24 mouse cellular contexts compared by ENCODE assay signal in genomic region chr7:49143966-49144365, GRCm38 (mm10).
DNase-seq lines count a peak whose midpoint lies in the region; ATAC-seq lines count a peak whose summit lies in the region.
"Had no signal": no experiment of that assay in that cellular context is flagged by ENCODE, and none has a peak within 500 bp of the region (broad histone marks: within the 10 kb centered on the region; RNA-seq: fewer than 3 reads in every experiment).

No protein-coding gene starts in this region.

- peak; percentile 33 for DNase-seq in forebrain, embryonic 14.5 days (ENCODE audit: low spot score)
- DNase-seq in forebrain, embryonic 11.5 days (ENCODE audit: low spot score): no peak
- DNase-seq in heart, embryonic 10.5 days (ENCODE audit: low spot score): no peak
- DNase-seq in heart, adult 18-20 months: no peak
- DNase-seq in neural tube, embryonic 11.5 days (ENCODE audit: low spot score): peak; percentile 6
- no peak for DNase-seq in gastrocnemius, adult 18-20 months (ENCODE audit: low spot score)
- DNase-seq: adrenal gland, adult 2 months; adrenal gland, postnatal 14 days; B cell, adult 2 months; cerebellum, adult 11-12 months; cerebellum, adult 8-10 months; cerebellum, postnatal 36 days; embryo, embryonic 11 days; gastrocnemius, postnatal 25 days; heart, adult 2 months had no signal

- WGBS in forebrain, embryonic 14.5 days: 61% methylated on average over 7 of the region's 7 CpGs
- 86% methylated on average over 7 of the region's 7 CpGs for WGBS in forebrain, embryonic 11.5 days
- WGBS in heart, embryonic 10.5 days: 78% methylated on average over 7 of the region's 7 CpGs
- WGBS in neural tube, embryonic 11.5 days: 81% methylated on average over 7 of the region's 7 CpGs
- WGBS in neural tube, embryonic 15.5 days: 60% methylated on average over 7 of the region's 7 CpGs

- no peak overlapping the region for H3K4me3 ChIP-seq in forebrain, embryonic 14.5 days (ENCODE audit: low read depth, low read length)
- no peak overlapping the region for H3K4me3 ChIP-seq in forebrain, embryonic 11.5 days (ENCODE audit: low read depth, low read length)
- H3K4me3 ChIP-seq in heart, embryonic 10.5 days: no peak overlapping the region
- no peak overlapping the region for H3K4me3 ChIP-seq in neural tube, embryonic 11.5 days (ENCODE audit: low read depth, low read length)
- H3K4me3 ChIP-seq in neural tube, embryonic 15.5 days (replicated peaks): no peak overlapping the region
- H3K4me3 ChIP-seq: embryonic facial prominence, embryonic 10.5 days; embryonic facial prominence, embryonic 13.5 days; erythroblast, embryonic 14.5 days; heart, adult 2 months; hindbrain, embryonic 12.5 days; hindbrain, embryonic 15.5 days had no signal

- ATAC-seq in forebrain, embryonic 14.5 days: peak; percentile 58
- ATAC-seq in forebrain, embryonic 11.5 days (replicated peaks; ENCODE audit: low FRiP score): no peak
- ATAC-seq in neural tube, embryonic 11.5 days (ENCODE audit: insufficient read depth, low FRiP score, low TSS enrichment): no peak
- no peak for ATAC-seq in neural tube, embryonic 15.5 days (ENCODE audit: low FRiP score)
- ATAC-seq: intestine, postnatal 0 days had no signal

- H3K4me2 ChIP-seq in forebrain, embryonic 14.5 days (ENCODE audit: low read length): no peak overlapping the region
- no peak overlapping the region for H3K4me2 ChIP-seq in forebrain, embryonic 11.5 days (ENCODE audit: low read depth, low read length, severe bottlenecking)
- H3K4me2 ChIP-seq in neural tube, embryonic 11.5 days (ENCODE audit: low read depth): no peak overlapping the region
- H3K4me2 ChIP-seq in neural tube, embryonic 15.5 days: no peak overlapping the region
- H3K4me2 ChIP-seq: embryonic facial prominence, embryonic 13.5 days; heart, embryonic 11.5 days; hindbrain, embryonic 12.5 days; hindbrain, embryonic 15.5 days had no signal

- H3K36me3 ChIP-seq in forebrain, embryonic 14.5 days (ENCODE audit: control insufficient read depth, insufficient read depth, low read length): no peaks in the 10 kb centered on the region
- H3K36me3 ChIP-seq in forebrain, embryonic 11.5 days (ENCODE audit: control insufficient read depth, insufficient read depth, low read length): no peaks in the 10 kb centered on the region
- no peaks in the 10 kb centered on the region for H3K36me3 ChIP-seq in heart, embryonic 10.5 days
- no peaks in the 10 kb centered on the region for H3K36me3 ChIP-seq in neural tube, embryonic 11.5 days (ENCODE audit: control insufficient read depth, insufficient read depth, low read length)
- no peaks in the 10 kb centered on the region for H3K36me3 ChIP-seq in neural tube, embryonic 15.5 days
- H3K36me3 ChIP-seq: embryonic facial prominence, embryonic 10.5 days; embryonic facial prominence, embryonic 13.5 days; G1E; hindbrain, embryonic 12.5 days; hindbrain, embryonic 15.5 days had no signal

- H3K27me3 ChIP-seq in forebrain, embryonic 14.5 days (replicated peaks; ENCODE audit: control insufficient read depth, insufficient read depth, low read length): no peaks in the 10 kb centered on the region
- no peaks in the 10 kb centered on the region for H3K27me3 ChIP-seq in forebrain, embryonic 11.5 days (ENCODE audit: control insufficient read depth, insufficient read depth, low read length)
- H3K27me3 ChIP-seq in heart, embryonic 10.5 days (ENCODE audit: insufficient read depth, poor library complexity, severe bottlenecking): no peaks in the 10 kb centered on the region
- H3K27me3 ChIP-seq in neural tube, embryonic 11.5 days (ENCODE audit: control insufficient read depth, insufficient read depth, low read length): no peaks in the 10 kb centered on the region
- no peaks in the 10 kb centered on the region for H3K27me3 ChIP-seq in neural tube, embryonic 15.5 days (replicated peaks)
- H3K27me3 ChIP-seq: embryonic facial prominence, embryonic 13.5 days; hindbrain, embryonic 12.5 days; hindbrain, embryonic 15.5 days had no signal

- H3K9me3 ChIP-seq in forebrain, embryonic 14.5 days (replicated peaks; ENCODE audit: control insufficient read depth, low read length): no peaks in the 10 kb centered on the region
- H3K9me3 ChIP-seq in forebrain, embryonic 11.5 days (ENCODE audit: control insufficient read depth, low read length): no peaks in the 10 kb centered on the region; the same call in 1 of the 2 replicates
- H3K9me3 ChIP-seq in heart, embryonic 10.5 days: no peaks in the 10 kb centered on the region
- no peaks in the 10 kb centered on the region for H3K9me3 ChIP-seq in neural tube, embryonic 11.5 days (ENCODE audit: control insufficient read depth, low read length)
- no peaks in the 10 kb centered on the region for H3K9me3 ChIP-seq in neural tube, embryonic 15.5 days (replicated peaks)
- H3K9me3 ChIP-seq: embryonic facial prominence, embryonic 10.5 days; embryonic facial prominence, embryonic 13.5 days; hindbrain, embryonic 12.5 days; hindbrain, embryonic 15.5 days had no signal

- H3K4me1 ChIP-seq in forebrain, embryonic 14.5 days (ENCODE audit: control insufficient read depth, insufficient read depth, low read length): peaks cover 8% of the 10 kb centered on the region
- H3K4me1 ChIP-seq in forebrain, embryonic 11.5 days (replicated peaks; ENCODE audit: control insufficient read depth, insufficient read depth, low read length): peaks cover 2% of the 10 kb centered on the region; the same call in 1 of the 2 replicates
- peaks cover 19% of the 10 kb centered on the region for H3K4me1 ChIP-seq in heart, embryonic 10.5 days
- H3K4me1 ChIP-seq in neural tube, embryonic 11.5 days (ENCODE audit: control insufficient read depth, insufficient read depth, low read length): 0 out of 2 replicates have a peak, but pooled peaks cover 3% of the 10 kb centered on the region
- H3K4me1 ChIP-seq in neural tube, embryonic 15.5 days: peaks cover 24% of the 10 kb centered on the region

- H3K27ac ChIP-seq in forebrain, embryonic 14.5 days (ENCODE audit: low read depth, low read length): no peak overlapping the region
- no peak overlapping the region for H3K27ac ChIP-seq in forebrain, embryonic 11.5 days (ENCODE audit: low read depth, low read length)
- 0 out of 2 replicates have a peak overlapping the region, but pooled peaks have one; percentile 42 for H3K27ac ChIP-seq in heart, embryonic 10.5 days
- no peak overlapping the region for H3K27ac ChIP-seq in neural tube, embryonic 11.5 days (ENCODE audit: low read depth, low read length)
- H3K27ac ChIP-seq in neural tube, embryonic 15.5 days (replicated peaks): no peak overlapping the region
- H3K27ac ChIP-seq: embryonic facial prominence, embryonic 10.5 days; embryonic facial prominence, embryonic 13.5 days; heart, adult 2 months; hindbrain, embryonic 12.5 days; hindbrain, embryonic 15.5 days had no signal

- H3K9ac ChIP-seq in forebrain, embryonic 14.5 days (ENCODE audit: low read length): no peak overlapping the region
- H3K9ac ChIP-seq in forebrain, embryonic 11.5 days (ENCODE audit: low read length): no peak overlapping the region
- no peak overlapping the region for H3K9ac ChIP-seq in neural tube, embryonic 11.5 days (ENCODE audit: low read length)
- no peak overlapping the region for H3K9ac ChIP-seq in neural tube, embryonic 15.5 days (replicated peaks)
- H3K9ac ChIP-seq: embryonic facial prominence, embryonic 13.5 days; hindbrain, embryonic 12.5 days; hindbrain, embryonic 15.5 days had no signal

Comparison
In these comparisons a context has a peak if more than half of its experiments do, and no peak if none do; other contexts are left out.
1. DNase-seq: peak in forebrain, embryonic 14.5 days (single experiment) and neural tube, embryonic 11.5 days (single experiment); none in forebrain, embryonic 11.5 days (single experiment), heart, embryonic 10.5 days (single experiment), heart, adult 18-20 months (0 of 2) and gastrocnemius, adult 18-20 months (single experiment).